Mouse (Mus musculus) G1E-ER4 (cell line): ENCODE measurements around the gene Pou2f1. TPM values are rescaled to one million over a fixed set of nuclear protein-coding genes. Genes with fewer than 3 reads are reported as not detected.

Experiments used
- GATA1 ChIP-seq: IDR thresholded peaks from one replicate; pipeline ENCODE4 v1.8.0; 2012; ENCODE audit warnings: low read length, inconsistent platforms
- polyA plus RNA-seq: library from polyadenylated mRNA; stranded (reverse); fragments of >175 nt; gene quantifications from 2 replicates; pipeline ENCODE4 v1.2.3, GENCODE M21; 2012

Gene Pou2f1
- polyA plus RNA-seq, 1 experiment, result 24.8 TPM

- TF ChIP-seq GATA1, result peak; percentile 5
Measured at GRCm38 (mm10) chr1:165868659-165869058, 133.8 kb downstream of the Pou2f1 start.

DNA sequence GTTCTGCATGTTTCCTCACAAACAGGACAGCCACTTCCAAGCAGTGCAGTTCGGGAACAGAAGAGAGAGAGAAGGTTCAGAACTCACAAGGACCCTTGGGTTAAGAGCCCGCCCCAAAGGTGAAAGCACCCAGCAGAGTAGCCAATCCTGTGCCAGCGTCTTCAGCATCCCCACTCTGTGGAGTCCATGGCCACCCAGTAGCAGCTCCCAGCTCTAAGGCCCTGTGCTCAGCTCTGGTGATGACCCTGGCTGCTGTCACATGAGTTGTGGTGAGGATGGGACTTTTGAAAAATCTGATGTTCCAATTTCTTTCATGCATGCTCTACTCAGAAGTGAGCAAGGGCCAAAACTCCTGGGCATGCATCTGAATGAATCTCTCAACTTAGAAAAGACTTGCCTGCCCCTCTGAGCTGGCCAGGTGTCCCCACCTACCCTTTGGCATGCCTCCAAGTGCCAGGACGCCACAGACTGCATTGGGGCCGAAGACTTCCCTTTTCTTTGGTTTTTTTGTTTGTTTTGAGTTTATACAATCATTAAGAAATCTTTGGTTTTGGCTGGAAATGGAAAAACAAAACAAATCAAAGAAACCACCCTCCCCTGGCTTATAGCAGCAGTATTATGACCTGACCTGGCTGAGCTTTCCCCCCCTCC is 135.7 kb downstream of the Pou2f1 start:
- TF ChIP-seq GATA1, result no peak

DNA sequence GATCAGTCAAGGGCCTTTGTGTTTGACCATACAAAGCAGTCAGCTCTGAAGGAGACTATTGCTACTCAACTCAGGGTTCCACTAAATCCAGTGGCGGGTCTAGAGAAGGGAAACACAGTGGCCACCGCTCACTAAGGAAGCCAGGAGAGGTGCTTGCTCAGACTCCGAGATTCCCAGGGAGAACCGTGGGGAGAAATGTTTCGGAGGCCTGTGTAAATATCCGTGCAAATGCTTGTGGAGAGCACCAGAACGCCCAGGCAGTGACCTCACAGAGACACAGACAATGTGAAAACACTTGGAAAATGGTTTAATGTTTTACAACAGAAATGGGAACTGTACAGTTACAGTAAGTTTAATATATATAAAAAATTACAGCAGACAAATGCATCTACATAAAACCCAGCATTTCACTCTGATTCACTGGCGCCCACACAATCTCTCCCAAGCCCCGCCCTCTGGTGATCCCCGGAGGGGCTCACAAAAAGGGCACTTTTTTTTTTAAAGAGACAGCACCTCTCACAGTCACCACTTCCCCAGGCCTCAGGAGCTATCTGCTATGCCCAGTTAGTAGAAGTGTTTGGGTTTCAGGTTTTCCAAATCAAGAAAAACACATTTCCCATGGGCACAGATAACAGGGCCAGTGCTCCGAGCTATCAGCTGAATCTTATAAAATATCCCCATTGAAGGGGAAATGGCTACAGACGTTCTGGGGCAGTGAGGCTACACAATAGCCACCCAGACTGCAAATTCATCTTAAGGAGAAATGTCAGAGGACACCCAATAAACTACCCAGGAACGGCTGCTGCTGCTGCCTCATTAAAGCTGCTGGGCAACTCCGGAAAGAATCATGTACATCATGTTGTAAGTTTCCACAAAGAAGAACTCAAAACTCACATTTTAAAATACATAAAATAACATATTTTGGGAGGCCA is 137.3 kb downstream of the Pou2f1 start:
- TF ChIP-seq GATA1, result no peak

DNA sequence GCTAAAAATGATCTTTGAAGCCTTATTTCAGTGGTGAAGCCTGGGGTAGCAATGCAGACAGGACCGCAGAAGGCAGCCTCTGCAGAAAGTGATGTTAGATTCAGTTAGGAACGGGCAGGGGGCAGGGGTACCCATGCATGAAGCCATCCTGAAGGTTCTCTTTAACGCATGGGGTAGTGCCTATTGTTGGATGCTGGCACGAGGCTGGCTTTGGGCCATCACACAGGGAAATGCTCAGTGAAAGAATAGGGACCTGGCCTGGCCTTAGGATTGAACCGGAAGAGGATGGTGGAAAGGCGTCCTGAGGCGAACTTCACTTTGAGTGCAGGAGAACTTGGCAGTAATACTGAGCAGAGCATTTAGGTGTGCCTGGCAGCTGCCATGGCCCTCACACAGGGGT is 140.4 kb downstream of the Pou2f1 start:
- no peak for TF ChIP-seq GATA1

- no peak for TF ChIP-seq GATA1
Measured at GRCm38 (mm10) chr1:165861235-165861609, 141.3 kb downstream of the Pou2f1 start.

DNA sequence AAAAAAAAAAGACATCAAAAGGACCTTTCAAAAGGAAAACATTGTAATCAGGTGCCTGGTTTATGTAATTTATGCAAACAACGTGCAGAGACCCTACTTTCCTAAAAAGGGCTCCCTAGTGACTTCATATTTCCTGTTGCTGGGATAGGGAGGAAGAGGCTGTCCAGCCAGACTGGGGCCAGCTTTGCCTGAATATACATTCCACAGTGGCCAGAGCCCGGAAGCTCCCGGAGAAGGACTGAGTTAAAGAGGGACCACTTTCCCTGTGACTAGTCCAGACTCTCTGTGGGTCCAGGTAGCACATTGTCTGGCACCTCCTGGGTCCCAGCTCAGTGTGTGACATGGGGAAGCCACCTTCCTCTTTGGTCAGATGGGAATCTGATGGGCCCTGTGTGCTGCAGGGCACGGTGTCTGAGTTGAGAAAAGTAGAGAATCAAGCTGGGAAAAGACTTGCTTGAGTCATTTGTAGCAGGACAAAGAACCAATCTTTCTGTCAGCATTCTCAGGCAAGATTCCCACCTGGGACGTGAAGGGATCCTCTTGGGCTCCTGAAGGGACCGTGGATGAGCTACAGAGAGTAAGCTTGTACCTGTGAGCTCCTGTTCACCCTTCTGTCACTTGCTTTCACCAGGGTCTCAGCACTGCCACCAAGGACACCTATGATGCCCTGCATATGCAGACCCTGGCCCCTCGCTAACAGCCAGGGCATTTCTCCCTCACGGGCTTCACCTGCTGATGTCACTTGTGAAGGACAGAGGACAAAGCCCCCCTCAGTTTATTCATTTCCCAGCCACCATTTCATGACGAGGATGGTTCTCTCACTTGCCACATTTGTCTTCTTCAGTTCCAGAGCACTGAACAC is 141.9 kb downstream of the Pou2f1 start:
- no peak for TF ChIP-seq GATA1

GRCm38 (mm10) chr1:165858356-165858755 is 144.1 kb downstream of the Pou2f1 start:
- no peak for TF ChIP-seq GATA1

- TF ChIP-seq GATA1, result no peak
Measured at GRCm38 (mm10) chr1:165857279-165857678, 145.2 kb downstream of the Pou2f1 start.

- TF ChIP-seq GATA1, result no peak
Measured at GRCm38 (mm10) chr1:165855759-165856545, 146.5 kb downstream of the Pou2f1 start.

GRCm38 (mm10) chr1:165853729-165854420 is 148.6 kb downstream of the Pou2f1 start:
- no peak for TF ChIP-seq GATA1

GRCm38 (mm10) chr1:165853131-165853721 is 149.3 kb downstream of the Pou2f1 start:
- no peak for TF ChIP-seq GATA1

- no peak for TF ChIP-seq GATA1
Measured at GRCm38 (mm10) chr1:165852131-165852530, 150.3 kb downstream of the Pou2f1 start.

GRCm38 (mm10) chr1:165849458-165850445 is 152.7 kb downstream of the Pou2f1 start:
- TF ChIP-seq GATA1, result no peak

- TF ChIP-seq GATA1, result no peak
Measured at GRCm38 (mm10) chr1:165848881-165849280, 153.6 kb downstream of the Pou2f1 start.
